Mouse (Mus musculus): ENCODE measurements around the gene Sdad1. TPM values are rescaled to one million over a fixed set of nuclear protein-coding genes. Genes with fewer than 3 reads are reported as not detected.

Sdad1 gene
- polyA plus RNA-seq, 1 experiment from 2014 or later: 28.6 TPM

DNA sequence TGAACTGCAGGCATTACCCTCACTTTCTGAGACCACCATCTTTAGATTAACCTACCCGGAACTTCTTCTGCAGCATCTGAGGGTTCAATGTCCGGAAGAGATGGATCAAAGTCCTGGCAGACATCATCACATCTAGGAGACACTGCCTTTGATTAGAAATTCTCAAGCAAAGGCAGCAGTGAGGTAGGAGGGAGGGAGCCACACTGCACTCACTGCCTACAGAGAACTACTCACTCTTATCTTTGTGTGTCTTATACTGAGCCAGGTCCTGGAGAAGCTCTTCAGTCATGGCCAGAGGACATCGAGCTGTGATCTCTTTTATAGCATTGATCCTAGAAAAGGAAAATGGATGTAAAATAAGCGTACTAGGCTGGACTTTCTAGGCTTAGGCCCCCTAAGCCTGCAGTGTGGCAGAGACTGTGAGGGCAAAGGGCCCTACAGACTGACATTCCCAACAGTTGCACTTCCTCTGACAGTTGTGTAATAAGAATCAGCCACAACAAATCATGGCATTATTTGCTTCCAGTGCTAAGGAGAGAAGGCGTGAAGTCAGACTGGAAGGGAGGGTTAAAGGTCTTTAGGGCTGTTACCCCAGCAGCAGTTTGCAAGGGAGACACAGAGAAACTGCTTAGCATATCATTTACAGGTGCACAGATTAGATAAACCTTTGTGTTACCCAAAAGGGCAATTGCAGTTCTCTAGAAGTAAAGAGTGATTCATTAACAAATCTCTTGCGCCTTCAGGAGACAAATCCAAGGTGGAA is 18.4 kb downstream of the Sdad1 start:
- H3K27me3 ChIP-seq (replicated peaks; ENCODE audit: control insufficient read depth, insufficient read depth, low read length): no peaks in the 10 kb centered on the region
- peaks cover 86% of the 10 kb centered on the region for H3K36me3 ChIP-seq (ENCODE audit: control insufficient read depth, insufficient read depth, low read length)
- no peaks in the 10 kb centered on the region for H3K9me3 ChIP-seq (replicated peaks; ENCODE audit: control insufficient read depth, low read length)
- DNase-seq (ENCODE audit: low spot score) (no peak), ATAC-seq (no peak)
- 91% methylated on average over 6 of the region's 6 CpGs for WGBS
- H3K4me3 ChIP-seq (ENCODE audit: low read depth, low read length): no peak overlapping the region
- H3K4me2 ChIP-seq (ENCODE audit: low read length): no peak overlapping the region
- H3K9ac ChIP-seq (ENCODE audit: low read length): no peak overlapping the region
- no peaks in the 10 kb centered on the region for H3K4me1 ChIP-seq (ENCODE audit: control insufficient read depth, insufficient read depth, low read length)
- H3K27ac ChIP-seq (ENCODE audit: low read depth, low read length): no peak overlapping the region

DNA sequence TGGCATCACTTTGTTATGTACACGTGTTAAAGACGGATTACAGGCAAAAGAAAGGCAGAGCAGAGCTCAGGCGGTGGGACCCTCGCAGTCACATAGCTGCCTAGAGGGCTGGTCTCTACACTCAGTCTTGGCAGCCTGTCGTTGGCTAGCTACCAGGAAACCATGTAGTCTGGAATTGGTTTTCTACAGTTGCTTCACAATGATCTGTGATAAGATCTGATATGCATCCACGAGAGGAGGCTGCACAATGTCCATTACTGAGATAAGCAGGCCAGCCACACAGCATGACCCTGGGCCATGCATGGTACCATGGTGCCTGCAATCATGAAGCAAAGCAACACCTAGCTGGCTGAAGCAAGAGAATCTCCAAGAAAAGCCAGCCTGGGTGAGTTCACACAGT is 22.4 kb downstream of the Sdad1 start:
- no peak overlapping the region for H3K4me3 ChIP-seq (ENCODE audit: low read depth, low read length)
- no peak overlapping the region for H3K9ac ChIP-seq (ENCODE audit: low read length)
- no peaks in the 10 kb centered on the region for H3K4me1 ChIP-seq (ENCODE audit: control insufficient read depth, insufficient read depth, low read length)
- WGBS: 92% methylated on average over 6 of the region's 6 CpGs
- no peaks in the 10 kb centered on the region for H3K27me3 ChIP-seq (replicated peaks; ENCODE audit: control insufficient read depth, insufficient read depth, low read length)
- no peak for DNase-seq (ENCODE audit: low spot score)
- peaks cover 66% of the 10 kb centered on the region for H3K36me3 ChIP-seq (ENCODE audit: control insufficient read depth, insufficient read depth, low read length)
- no peak for ATAC-seq
- no peak overlapping the region for H3K27ac ChIP-seq (ENCODE audit: low read depth, low read length)
- H3K4me2 ChIP-seq (ENCODE audit: low read length): no peak overlapping the region
- H3K9me3 ChIP-seq (replicated peaks; ENCODE audit: control insufficient read depth, low read length): no peaks in the 10 kb centered on the region

DNA sequence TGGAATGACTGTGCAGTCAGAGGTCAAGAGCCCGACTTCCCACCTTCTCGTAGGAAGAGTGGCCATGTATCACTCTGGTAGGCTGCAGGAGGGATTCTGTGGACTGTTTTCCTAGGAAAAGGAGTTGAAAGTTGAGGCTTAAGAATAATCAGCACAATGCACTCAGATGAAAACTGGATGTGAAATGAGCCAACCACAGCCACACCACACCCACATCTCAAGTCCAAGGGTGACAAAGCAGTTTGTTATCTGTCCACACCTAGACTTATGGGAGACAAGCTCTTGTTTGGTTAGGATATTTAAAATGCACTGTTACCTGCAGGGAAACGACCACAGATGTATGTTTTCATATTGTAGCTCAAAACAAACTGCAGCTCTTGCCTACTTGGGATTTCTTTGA is 27.2 kb downstream of the Sdad1 start:
- H3K27me3 ChIP-seq (replicated peaks; ENCODE audit: control insufficient read depth, insufficient read depth, low read length): no peaks in the 10 kb centered on the region
- no peak overlapping the region for H3K9ac ChIP-seq (ENCODE audit: low read length)
- H3K4me1 ChIP-seq (ENCODE audit: control insufficient read depth, insufficient read depth, low read length): no peaks in the 10 kb centered on the region
- 78% methylated on average over 3 of the region's 3 CpGs for WGBS
- ATAC-seq (no peak), DNase-seq (ENCODE audit: low spot score) (no peak)
- no peak overlapping the region for H3K27ac ChIP-seq (ENCODE audit: low read depth, low read length)
- no peak overlapping the region for H3K4me2 ChIP-seq (ENCODE audit: low read length)
- H3K36me3 ChIP-seq (ENCODE audit: control insufficient read depth, insufficient read depth, low read length): peaks cover 26% of the 10 kb centered on the region
- H3K9me3 ChIP-seq (replicated peaks; ENCODE audit: control insufficient read depth, low read length): no peaks in the 10 kb centered on the region
- H3K4me3 ChIP-seq (ENCODE audit: low read depth, low read length): no peak overlapping the region

DNA sequence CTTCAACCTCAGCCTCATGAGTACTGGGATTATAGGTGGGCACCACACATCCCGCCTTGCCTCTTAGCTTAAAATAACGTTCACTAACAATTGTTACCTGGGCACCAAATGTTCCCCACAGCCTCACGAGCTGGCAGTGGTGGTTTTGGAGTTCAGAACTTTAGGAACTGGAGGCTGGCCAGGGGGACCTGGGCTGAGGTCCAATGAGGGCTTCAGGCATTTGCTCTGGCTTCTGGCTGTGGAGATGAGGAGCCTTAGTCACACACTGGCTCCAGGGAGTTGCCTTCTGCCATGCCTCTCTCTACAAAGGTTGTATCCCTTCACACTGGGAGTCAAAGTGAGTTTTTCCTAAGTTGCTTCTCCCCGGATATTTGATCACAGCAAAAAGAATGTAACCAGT is 27.7 kb downstream of the Sdad1 start:
- DNase-seq (ENCODE audit: low spot score) (no peak), ATAC-seq (no peak)
- Histone ChIP-seq H3K9ac (ENCODE audit: low read length) (no peak overlapping the region), H3K4me1 (ENCODE audit: control insufficient read depth, insufficient read depth, low read length) (no peaks in the 10 kb centered on the region), H3K4me2 (ENCODE audit: low read length) (no peak overlapping the region), H3K9me3 (replicated peaks; ENCODE audit: control insufficient read depth, low read length) (no peaks in the 10 kb centered on the region), H3K4me3 (ENCODE audit: low read depth, low read length) (no peak overlapping the region), H3K36me3 (ENCODE audit: control insufficient read depth, insufficient read depth, low read length) (peaks cover 20% of the 10 kb centered on the region), H3K27ac (ENCODE audit: low read depth, low read length) (no peak overlapping the region), H3K27me3 (replicated peaks; ENCODE audit: control insufficient read depth, insufficient read depth, low read length) (no peaks in the 10 kb centered on the region)
- WGBS: 82% methylated on average over 4 of the region's 4 CpGs

DNA sequence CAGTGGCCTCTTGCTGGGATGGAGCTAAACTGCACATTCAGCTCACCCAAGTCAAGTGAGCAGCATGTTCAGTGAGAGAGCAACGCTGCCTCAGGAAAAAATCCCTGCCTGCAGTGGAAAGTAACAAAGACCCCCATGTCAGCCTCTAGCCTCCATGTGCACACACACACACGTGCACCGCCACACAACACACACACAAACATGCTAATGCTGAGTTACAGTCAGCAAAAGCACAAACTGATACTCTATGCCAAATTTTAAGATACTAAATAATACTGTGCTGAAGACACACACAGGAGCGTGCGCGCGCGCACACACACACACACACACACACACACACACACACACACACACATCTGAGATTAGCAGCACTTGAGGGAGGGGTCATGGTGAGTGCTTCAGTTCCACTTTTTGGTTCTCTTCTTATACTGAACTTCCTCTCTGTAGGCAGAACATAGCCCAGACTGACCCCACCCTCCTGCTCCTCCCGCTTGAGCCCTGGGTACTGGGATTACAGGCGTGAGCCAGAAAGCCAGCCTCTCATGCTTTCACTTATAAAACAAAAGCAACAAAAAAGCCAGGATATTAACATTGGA is 31.2 kb downstream of the Sdad1 start:
- Histone ChIP-seq H3K36me3 (ENCODE audit: control insufficient read depth, insufficient read depth, low read length) (no peaks in the 10 kb centered on the region), H3K9ac (ENCODE audit: low read length) (no peak overlapping the region), H3K4me1 (ENCODE audit: control insufficient read depth, insufficient read depth, low read length) (no peaks in the 10 kb centered on the region), H3K4me2 (ENCODE audit: low read length) (no peak overlapping the region), H3K9me3 (replicated peaks; ENCODE audit: control insufficient read depth, low read length) (no peaks in the 10 kb centered on the region), H3K27me3 (replicated peaks; ENCODE audit: control insufficient read depth, insufficient read depth, low read length) (no peaks in the 10 kb centered on the region), H3K27ac (ENCODE audit: low read depth, low read length) (no peak overlapping the region), H3K4me3 (ENCODE audit: low read depth, low read length) (no peak overlapping the region)
- ATAC-seq (no peak), DNase-seq (ENCODE audit: low spot score) (no peak)
- 84% methylated on average over 10 of the region's 10 CpGs for WGBS

DNA sequence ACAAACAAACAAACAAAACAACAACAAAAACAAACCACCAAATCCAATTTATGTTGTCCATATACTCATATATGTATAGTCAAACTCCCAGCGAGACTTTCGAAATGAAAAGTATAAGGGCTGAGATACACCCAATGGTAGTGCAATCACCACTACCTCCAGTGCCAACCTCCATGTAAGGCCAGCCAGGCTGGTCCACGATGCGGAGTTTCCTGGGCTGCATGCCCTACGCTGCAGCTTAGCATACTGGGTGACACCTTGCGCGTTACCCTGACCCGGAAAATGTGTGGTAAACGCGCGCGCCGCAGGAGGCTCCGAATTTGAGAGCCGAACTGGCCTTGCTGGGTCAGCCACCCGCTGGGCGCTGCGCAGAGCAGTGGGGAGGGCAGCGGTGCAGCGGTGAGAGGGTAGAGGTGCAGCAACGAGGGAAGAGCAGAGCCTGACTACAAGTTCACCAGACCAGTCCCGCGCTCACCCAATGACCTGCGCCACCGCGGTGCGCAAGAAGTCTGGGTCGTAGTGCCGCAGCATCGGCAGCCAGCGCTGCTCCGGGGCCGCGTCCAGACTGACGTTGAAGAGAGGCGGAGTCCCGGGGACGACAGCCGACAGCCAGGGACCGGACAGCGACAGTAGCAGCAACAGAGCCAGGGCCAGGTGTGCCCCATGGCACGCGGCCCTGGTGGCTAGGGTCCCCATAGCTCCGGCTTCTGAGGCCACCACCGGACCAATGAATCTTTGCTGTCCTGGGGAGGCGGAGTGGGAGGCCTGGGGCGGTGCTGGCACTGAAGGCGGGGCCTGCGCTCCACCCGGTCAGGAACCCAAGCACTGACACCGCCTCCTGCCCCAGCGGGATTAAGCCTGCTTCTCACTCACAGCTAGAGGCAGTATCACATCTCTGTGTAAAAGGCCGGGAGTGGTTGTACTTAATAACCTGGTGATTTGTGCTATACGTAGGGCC is 32.6 kb downstream of the Sdad1 start, which contains the start of gene Naaa:
Gene Naaa (minus strand): TSS at position 734 of the 958 bp plus-strand sequence.
- ATAC-seq (peak; percentile 92), DNase-seq (ENCODE audit: low spot score) (peak; percentile 74)
- 3% methylated on average over 54 of the region's 54 CpGs for WGBS
- Histone ChIP-seq H3K9me3 (replicated peaks; ENCODE audit: control insufficient read depth, low read length) (no peaks in the 10 kb centered on the region), H3K4me3 (ENCODE audit: low read depth, low read length) (peak within 1 kb of the TSS; percentile 59), H3K4me1 (ENCODE audit: control insufficient read depth, insufficient read depth, low read length) (no peaks in the 10 kb centered on the region), H3K36me3 (ENCODE audit: control insufficient read depth, insufficient read depth, low read length) (no peaks in the 10 kb centered on the region), H3K9ac (ENCODE audit: low read length) (peak within 1 kb of the TSS; percentile 64), H3K27me3 (replicated peaks; ENCODE audit: control insufficient read depth, insufficient read depth, low read length) (no peaks in the 10 kb centered on the region), H3K27ac (ENCODE audit: low read depth, low read length) (no peak within 1 kb of the TSS), H3K4me2 (ENCODE audit: low read length) (peak within 1 kb of the TSS; percentile 92)

DNA sequence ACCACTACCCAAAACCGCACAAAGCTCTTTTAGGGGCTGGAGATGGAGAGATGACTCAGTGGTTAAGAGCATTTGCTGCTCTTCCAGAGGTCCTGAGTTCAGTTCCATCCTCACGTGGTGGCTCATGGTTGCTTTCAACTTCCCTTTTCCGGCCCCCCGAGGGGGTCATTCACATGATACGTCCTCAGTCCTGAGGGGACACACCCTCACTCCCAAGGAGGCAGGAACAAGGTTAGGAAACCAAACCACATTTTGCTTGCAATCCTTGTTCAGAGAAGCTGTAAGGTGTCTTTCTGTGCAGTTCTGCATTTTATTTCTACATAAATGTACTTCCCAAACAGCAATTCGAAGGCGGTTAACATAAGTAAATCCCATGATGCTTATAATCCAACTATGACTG is 39.8 kb downstream of the Sdad1 start:
- Histone ChIP-seq H3K4me3 (ENCODE audit: low read depth, low read length) (no peak overlapping the region), H3K36me3 (ENCODE audit: control insufficient read depth, insufficient read depth, low read length) (no peaks in the 10 kb centered on the region), H3K9ac (ENCODE audit: low read length) (no peak overlapping the region), H3K9me3 (replicated peaks; ENCODE audit: control insufficient read depth, low read length) (no peaks in the 10 kb centered on the region), H3K4me2 (ENCODE audit: low read length) (no peak overlapping the region), H3K27me3 (replicated peaks; ENCODE audit: control insufficient read depth, insufficient read depth, low read length) (no peaks in the 10 kb centered on the region), H3K4me1 (ENCODE audit: control insufficient read depth, insufficient read depth, low read length) (no peaks in the 10 kb centered on the region), H3K27ac (ENCODE audit: low read depth, low read length) (no peak overlapping the region)
- DNase-seq (ENCODE audit: low spot score) (no peak), ATAC-seq (no peak)
- 88% methylated on average over 7 of the region's 7 CpGs for WGBS

DNA sequence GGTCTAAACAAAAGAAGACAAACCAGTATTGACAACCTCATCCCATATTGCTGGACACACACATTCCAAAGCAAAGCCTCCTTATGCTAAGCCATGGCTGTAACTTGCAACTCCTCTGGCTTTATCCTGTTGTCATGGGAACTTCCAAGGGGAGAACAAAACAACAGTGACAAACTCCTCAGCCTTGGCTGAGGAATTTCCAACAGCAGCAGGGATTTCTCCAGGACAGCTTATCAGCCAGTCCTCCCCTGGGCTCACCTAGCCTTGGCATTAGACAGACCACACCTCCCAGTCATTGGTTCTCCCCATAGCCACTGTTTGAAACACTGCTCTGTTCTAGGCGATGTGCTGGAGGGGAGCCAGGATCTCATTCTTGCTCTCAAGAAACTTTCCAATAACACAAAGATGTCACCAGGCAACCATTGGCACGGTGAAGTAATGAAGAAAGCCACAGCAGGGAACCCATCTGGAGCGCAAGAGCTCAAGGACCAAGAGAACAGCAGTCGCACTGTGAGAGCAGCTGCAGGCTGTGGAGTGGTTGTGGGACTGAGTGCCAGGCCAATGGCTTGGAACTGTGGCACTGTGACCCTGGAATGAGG is 46.4 kb downstream of the Sdad1 start:
- ATAC-seq: peak; percentile 89
- H3K4me2 ChIP-seq (ENCODE audit: low read length): no peak overlapping the region
- 0 out of 2 replicates have a peak overlapping the region, but pooled peaks have one; percentile 50 for H3K27ac ChIP-seq (ENCODE audit: low read depth, low read length)
- no peaks in the 10 kb centered on the region for H3K27me3 ChIP-seq (replicated peaks; ENCODE audit: control insufficient read depth, insufficient read depth, low read length)
- H3K9ac ChIP-seq (ENCODE audit: low read length): no peak overlapping the region
- 5% methylated on average over 4 of the region's 4 CpGs for WGBS
- no peak overlapping the region for H3K4me3 ChIP-seq (ENCODE audit: low read depth, low read length)
- H3K4me1 ChIP-seq (ENCODE audit: control insufficient read depth, insufficient read depth, low read length): no peaks in the 10 kb centered on the region
- H3K9me3 ChIP-seq (replicated peaks; ENCODE audit: control insufficient read depth, low read length): no peaks in the 10 kb centered on the region
- DNase-seq (ENCODE audit: low spot score): peak; percentile 87
- H3K36me3 ChIP-seq (ENCODE audit: control insufficient read depth, insufficient read depth, low read length): no peaks in the 10 kb centered on the region

Measured in forebrain, embryonic 14.5 days (tissue).